Mouse (Mus musculus): ENCODE measurements around the gene Tpp1.
A peak's percentile ranks its signal among the peaks of the same experiment; 100 is the strongest.

Gene Tpp1

DNA sequence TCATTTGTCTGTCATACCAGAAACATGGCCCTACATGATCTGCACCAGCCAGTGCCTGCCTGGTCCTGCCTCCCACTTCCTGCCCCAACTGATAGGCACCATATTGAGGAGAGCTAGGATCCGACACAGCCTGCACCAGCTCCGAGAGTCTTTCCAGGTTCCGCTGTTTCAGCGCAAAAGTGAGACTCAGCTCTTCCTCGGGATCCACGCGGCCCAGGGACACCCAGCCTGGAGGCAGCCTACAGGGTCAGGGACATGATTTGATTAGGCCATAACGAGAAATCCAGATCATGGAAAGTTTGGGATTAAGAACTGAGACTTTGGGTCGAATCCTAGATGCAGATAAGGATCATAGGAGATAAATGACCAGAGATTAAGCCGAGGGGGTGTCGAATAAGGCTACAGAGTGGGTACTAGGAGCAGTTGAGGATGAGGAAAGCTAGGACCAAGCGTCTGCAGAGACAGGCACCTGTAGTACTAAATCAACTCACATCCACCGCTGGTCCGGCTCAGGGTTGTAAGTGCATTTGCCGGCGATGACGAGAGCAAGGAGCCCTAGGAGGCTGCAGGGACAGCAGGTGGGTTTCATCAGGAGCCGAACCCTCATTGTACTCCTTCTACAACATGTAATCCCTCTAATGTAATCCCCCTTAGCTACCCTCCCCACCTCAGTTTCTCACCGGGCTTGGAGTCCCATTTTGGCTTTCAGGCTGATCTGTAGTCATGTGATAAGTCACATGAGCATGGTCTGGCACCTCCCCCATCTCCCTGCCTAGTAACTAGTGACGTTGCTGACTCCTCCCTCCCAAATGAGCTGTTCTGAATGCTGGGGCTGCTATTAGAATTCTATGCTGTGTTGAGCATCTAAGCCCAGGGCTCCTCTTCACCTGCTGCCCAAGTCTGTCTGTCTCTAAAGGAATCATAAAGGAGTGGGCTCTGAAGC lies at the start of gene Tpp1:
Tpp1 (minus strand) TSS at position 745 of the 943 bp plus-strand sequence.
- peak; percentile 74 for DNase-seq (ENCODE audit: low spot score)

DNA sequence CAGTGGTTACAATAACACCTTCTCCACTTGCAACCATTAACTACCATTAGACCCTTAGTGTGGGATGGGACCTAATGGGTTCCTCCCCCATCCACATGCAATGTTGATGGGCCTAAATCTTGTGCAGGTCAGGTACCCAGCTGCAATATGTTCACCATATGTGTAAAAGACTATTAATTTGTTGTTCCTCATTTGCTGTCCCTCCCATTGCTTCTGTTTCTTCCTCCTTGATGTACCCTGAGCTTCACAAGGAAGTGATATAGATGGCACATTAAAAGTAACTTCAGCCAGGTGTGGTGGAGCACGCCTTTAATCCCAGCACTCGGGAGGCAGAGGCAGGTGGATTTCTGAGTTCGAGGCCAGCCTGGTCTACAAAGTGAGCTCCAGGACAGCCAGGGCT lies 44.9 kb upstream of the Tpp1 start:
- no peak for DNase-seq (ENCODE audit: low spot score)

DNA sequence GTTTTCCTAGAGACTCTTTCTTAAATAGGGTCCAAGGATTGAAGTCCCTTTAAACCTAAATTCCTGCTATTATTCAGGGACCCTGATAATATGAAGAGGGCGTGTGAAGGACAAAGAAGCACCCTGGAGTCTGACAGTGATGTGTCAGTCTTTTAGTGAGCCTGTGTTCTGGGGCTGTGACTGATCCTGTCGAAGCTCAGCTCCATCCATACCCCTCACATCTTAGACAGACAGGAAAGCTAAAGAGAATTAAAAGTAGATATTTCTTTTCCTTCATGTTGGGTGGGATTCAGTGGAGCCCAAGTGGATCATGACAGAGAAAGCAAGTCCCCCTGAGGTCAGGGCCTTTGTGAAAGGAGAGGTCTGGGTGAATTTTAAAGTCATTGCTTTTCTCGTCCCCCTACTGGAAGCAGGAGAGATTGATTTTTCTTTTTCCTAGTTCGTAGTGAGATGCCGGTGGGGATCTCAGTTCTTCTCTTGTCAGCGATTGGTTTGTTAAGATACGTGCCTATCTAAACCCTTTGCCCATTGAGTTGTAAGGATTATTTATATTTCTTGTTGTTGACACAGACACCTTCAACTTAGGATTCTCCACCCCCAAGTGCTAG lies 43.8 kb upstream of the Tpp1 start:
- no peak for DNase-seq (ENCODE audit: low spot score)

DNA sequence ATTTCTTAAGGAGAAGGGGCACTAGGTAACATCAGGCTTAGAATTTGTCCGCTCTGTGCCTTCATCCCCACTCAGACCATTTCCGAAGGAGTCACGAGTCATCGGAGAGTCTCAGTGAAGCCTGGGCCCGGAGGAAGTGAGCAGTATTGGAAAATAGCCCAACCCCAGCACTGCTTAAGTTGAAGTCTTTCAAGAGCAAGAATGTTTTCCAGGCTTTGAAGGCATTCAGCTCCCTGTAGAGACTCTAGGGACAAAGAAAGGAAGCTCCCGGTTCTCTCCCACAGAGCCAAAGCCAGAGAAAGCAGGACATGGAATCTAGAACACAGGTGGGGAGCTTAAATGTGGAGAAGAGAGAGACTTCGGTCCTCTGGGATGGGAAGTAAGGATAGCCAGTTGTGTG lies 41.7 kb upstream of the Tpp1 start:
- DNase-seq (ENCODE audit: low spot score), result no peak

DNA sequence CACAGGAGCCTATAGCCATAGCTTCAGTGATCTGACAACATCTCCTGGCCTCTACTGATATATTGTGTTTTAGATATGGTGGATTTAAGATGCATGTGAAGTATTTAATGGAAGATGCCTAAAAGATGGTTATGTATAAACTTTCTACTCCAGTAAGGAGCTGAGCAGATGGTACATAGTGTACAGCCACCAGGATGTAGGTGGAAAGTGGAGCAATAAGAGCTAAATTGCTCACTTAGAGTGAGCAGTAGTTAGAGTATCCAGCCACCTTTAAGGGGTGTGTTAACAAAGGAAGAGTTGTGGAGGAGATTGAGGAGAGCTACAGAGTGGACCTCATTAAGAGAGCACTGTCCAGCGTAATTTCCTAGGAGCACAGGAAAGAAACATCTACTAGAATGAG lies 39.1 kb upstream of the Tpp1 start:
- no peak for DNase-seq (ENCODE audit: low spot score)

DNA sequence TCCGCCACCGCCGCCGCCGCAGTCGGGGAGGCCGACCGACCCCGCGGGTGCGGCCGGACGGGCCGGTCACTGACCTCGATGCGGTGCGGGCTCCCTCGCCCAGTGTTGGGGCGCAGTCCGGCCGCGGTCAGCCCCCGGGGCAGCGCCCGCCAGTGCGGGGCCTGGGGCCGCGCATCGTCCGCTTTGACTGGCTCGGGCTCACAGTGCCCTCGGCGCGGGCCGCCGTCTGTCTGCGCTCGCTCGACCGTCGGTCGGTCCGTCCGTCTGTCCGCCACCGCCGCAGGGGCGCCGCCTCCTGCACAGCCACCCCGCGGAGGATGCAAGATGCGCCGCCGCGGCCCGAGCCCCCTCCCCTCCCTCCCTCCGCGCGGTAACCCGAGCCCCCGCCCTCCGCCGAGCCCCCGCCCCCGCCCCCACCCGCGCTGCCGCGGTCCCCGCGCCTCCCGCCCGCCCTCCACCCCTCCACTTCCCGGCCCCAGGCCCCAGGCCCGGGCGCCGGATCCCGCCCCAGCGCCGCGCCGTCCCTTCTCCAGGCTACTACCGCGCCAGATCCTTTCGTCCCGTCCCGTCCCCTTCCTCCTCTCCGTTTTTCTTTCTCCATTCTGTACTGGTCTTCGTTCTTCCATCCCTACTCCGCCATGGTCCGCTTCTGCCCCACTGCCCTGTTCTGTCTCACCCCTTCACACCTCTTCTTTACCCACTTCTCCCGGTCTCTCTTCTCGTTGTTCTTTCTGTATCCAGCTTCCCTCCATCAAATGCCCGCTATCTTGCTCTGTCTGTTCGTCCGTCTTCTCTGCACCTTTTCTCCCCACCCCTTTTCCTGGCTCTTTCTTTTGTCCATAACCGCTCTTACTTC lies 35.5 kb upstream of the Tpp1 start, which contains the start of gene Dchs1:
Dchs1 (minus strand) TSS at position 370 of the 856 bp plus-strand sequence.
- no peak for DNase-seq (ENCODE audit: low spot score)

DNA sequence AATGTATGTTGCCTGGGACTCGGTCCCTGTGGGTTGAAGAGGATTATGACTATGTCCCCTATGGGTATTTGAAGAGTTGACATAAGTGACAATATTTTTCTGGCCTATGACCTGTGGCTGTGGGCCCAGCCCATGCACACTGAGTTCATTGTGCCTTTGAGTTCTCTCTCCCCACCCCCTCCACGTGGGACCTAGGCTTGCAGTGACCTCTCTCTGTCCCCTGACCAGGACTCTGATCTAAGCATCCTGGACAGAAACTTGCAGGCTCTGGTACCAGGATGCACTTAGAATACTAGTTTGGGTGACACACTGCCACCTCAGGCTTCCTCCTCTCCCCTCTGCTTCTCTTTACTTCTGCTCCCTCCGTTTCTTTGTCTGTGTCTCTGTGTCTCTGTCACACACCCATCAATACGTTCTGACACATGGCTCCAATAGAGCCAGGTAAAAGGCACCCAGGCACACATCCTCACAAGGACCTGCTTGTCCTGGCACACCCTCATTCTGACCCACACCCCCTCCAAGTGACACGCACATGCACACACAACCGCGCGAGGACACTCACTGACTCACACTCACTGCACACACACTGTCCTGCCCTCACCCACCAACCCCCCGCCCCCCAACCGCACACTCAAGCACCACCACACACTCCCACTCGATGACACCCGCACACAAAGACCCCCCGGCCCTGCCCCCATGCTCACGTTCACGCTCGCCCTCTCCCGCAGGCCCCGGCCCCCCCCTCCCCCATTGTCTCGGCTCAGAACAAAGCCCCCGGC lies 34.7 kb upstream of the Tpp1 start:
- no peak for DNase-seq (ENCODE audit: low spot score)

DNA sequence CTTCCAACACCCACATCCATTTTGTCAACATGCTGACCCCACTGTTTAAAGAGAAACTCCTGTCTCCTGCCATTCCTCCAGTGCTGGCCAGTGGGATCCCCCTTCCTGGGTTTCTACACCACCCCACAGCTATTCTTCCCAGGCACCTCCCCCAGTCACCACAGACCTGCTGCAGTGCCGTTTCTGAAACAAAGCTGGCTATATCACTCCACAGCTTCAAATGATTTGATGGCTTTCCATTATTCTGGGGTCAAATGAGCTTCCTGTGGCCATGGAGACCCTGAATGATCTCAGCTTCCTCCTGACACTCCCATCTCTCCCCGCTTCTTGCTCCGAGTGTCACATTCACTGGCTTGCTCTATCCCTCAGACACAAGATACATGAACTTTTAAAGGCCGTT lies 32.5 kb upstream of the Tpp1 start:
- DNase-seq (ENCODE audit: low spot score), result no peak

DNA sequence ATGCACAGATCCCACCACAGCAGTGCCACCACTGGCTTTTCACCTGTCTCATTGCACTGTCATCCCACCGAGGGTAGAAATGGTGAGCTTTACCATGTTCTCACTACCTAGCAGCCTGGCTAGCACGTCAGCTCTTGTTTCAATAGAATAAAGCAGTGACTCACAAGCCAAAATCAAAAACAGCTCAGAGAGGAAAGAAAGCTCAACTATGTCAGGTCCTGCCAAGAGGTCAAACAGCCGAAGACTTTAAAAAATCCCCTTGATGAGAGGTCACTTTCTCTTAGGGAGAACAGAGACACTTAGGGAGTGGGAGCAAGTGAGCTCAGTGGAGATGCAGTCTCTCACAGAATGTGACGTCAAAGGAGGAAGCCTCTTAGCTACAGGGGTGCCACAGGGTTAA lies 31.8 kb upstream of the Tpp1 start:
- DNase-seq (ENCODE audit: low spot score), result no peak

DNA sequence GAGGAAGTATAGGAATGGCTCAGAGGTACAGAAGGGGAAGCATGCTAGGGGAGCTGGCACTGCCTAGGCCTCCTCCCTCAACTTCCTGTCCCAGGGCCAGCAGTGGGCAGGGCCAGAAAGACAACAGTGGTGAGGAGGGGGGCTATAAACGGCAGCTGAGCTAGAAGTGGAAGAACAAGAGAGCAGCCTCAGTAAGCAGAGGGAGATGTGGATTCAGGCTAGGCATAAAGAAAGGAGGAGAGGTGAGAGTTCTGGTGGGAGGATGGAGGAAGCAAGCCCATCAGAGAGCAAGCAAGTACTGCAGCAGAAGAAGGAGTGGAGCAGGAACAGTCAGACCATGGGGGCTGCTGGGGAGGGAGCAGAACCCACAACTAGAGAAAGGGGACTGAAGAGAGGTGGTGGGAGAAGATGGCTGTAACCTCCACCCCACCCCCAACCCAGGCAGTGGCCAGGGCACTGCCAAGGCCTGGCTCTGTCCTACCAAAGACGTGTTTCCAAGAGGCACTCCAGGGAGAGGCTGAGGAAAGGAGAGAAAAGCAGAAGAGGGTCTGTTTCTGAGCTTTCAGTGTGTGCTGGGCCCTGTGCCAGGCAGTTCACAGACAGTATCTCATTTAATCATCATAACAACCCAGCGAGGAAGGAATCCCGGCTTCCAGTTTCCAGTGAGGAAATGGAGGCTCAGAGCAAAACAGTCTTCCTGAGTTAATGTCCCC lies 26.7 kb upstream of the Tpp1 start:
- no peak for DNase-seq (ENCODE audit: low spot score)

DNA sequence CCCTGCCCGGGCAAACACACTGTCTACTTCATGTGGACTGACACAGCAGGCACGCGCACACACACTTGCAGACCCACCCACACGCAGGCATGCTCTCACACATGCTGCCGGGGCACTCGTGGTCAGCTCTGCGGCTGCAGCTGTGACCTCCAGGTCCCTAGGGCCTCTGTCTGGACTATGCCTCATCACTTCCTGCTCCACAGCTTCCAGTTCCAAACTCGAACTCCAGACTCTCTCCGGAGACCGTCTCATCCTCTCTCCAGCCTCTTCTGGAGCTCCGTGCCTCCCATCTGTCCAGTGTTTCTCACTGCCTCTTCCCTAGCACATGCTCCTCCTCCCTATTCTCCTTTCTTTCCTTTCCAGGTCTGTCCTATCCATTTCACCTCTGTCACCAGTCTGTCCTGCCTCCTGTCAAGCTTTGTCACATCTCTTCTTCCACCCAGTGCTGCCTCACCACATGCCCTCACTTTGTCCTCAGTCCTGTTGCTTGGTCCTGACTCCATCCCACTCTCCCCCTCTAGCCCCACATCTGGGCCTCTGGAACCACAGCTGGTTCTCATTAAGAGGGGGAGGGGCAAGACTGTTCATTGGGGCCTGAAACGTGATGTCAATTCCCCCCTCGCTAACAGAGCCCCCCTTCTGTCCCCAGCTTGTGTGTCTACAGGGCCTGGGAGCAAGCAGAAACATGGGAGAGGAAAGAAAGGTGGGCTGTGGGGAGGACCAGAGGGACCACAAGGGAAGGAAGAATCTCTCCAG lies 25.9 kb upstream of the Tpp1 start:
- DNase-seq (ENCODE audit: low spot score), result peak; percentile 54

DNA sequence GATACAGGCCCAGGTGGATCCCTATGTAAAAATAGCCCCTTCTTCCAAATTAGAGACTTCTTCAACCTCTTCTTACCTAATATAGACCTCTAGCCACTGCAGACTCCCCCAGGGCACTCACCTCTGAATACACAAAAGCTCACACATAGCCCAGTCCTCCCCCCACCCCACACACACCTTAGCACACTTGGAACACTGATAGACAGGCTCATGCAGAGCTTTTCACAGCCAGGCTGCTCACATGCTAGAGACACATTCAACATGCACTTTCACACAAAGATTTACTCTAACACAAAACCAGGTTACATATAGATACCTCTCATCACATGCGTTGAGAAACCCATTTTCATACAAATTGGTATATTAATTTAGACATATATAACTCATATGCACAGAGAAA lies 25.3 kb upstream of the Tpp1 start:
- DNase-seq (ENCODE audit: low spot score), result no peak

DNA sequence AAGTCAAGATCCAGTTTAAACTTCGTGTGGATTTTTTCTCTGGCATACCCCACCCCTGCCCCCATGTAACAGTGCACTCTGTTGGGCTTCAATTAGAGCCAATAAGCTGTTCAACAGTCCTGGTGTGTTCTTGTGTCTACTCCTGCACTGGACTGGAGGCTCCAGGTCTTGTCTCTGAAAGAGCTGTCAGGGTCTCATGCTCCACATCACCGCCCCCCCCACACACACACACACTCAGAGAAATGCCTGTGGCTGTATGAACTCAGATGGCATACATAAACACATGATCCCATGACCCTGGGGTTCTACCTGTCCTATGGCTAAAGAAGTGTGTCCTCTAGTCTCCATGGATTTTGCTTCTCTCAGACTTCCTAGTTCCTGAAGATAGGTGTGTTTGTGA lies 24.0 kb upstream of the Tpp1 start:
- DNase-seq (ENCODE audit: low spot score), result no peak

DNA sequence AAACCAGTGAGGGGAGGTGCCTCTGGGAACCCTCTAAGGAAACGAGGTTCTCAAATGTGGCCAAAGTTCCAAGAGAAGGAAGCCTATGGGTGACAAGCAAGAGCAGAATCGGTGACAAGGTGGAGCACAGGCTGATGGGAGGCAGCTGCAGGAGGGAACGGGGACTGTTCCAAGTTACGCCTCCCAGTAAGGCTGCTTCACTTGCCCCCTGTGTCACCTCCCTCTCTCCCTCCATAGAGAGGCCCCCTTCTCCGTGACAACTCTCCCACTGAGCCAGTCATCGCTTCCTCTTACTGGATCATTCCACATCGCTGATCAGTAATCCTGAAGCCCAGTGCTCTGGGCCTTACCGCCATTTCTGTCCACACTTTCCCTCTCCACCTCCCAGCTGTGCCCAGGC lies 22.6 kb upstream of the Tpp1 start:
- DNase-seq (ENCODE audit: low spot score), result no peak

DNA sequence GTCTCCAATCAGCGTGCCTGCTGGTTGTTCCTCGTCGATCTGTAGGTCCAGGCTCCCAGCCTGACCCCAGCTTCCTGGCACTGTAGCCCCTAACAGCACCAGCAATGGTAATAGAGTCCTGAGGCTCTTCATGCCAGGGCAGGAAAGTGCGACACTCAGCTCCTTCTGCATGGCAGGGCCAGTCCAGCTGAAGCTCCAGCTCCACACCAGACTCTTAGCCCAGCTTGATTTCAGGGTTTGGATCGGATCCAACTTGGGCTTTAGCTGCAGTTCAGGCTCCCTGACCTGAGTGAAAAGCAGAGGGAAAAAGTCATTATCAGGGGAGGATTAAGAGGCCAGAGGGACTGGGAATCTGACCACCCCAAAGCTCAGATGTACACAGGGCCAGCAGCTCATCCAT lies 21.0 kb upstream of the Tpp1 start:
- DNase-seq (ENCODE audit: low spot score), result no peak

DNA sequence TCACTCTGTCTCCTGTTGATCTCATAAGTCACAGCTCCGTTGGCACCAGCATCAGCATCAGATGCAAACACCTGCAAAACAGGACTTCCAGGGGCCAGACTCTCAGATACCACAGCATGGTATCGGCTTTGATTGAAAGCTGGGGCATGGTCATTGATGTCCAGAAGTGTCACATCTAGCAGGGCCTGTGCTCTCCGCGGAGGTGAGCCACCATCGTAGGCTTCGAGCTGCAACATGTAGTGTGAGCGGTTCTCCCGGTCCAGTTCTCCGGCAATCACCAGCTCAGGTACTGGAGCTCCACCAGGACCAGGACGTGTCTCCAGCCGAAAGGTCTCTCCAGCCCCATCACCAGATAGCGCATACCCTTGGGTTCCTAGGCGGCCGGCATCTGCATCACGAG lies 20.3 kb upstream of the Tpp1 start:
- no peak for DNase-seq (ENCODE audit: low spot score)

DNA sequence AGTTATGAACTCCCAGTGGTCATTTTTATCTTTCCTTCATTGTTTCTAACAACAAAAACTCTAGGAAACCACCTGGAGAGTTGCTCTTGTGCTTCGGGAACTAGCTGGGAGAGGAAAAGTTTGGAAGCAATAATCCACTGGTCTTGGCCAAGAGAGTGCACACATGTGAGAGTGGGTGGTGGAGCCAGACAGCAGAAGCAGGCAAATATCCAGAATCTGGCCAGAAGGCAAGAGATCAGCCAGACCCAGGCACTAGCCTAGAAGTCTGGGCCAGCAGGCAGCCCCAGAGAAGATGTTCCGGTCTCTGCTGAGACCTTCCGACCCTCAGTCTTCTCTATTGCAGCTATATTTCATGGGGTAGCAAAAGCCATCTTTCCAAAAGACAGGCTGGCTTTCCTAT lies 17.9 kb upstream of the Tpp1 start:
- DNase-seq (ENCODE audit: low spot score), result no peak

DNA sequence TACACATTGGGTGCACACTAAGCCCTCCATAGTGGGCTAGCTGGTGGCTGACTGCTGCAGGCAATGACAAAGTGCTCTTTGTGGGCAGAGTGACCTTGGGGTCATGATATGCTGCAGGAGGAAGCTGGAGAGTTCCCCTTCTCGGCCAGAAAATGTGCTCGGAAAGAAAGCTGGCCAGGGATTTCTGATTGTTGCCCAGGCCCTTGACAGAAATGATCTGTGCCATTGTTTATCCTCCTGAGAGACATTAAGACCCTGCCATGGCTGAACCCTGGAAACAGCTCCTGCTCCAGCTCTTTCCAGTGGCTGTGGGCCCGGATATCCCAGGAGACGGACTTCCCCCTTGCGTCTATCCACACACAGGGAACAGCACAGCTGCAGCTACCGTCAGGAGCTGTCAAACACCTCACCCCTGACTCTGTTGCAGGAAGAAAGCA lies 15.7 kb upstream of the Tpp1 start:
- no peak for DNase-seq (ENCODE audit: low spot score)

DNA sequence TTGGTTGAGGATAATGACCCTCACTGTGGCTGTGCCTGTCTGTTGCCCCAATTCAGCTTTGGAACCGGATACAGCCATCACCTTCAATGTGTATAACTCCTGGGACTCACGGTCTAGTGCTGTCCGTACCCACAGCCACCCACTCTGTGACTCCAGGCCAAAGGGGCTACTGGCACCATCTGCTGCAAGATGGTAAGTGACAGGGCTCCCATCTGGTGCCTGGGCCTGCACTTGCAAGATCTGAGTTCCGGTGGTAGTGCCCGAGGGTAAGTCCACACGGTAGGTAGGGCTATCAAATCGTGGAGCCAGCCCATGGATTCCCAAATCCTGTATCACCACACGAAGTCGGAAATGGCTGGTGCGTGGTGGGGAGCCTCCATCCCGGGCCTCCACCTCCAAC lies 12.3 kb upstream of the Tpp1 start:
- DNase-seq (ENCODE audit: low spot score), result no peak

DNA sequence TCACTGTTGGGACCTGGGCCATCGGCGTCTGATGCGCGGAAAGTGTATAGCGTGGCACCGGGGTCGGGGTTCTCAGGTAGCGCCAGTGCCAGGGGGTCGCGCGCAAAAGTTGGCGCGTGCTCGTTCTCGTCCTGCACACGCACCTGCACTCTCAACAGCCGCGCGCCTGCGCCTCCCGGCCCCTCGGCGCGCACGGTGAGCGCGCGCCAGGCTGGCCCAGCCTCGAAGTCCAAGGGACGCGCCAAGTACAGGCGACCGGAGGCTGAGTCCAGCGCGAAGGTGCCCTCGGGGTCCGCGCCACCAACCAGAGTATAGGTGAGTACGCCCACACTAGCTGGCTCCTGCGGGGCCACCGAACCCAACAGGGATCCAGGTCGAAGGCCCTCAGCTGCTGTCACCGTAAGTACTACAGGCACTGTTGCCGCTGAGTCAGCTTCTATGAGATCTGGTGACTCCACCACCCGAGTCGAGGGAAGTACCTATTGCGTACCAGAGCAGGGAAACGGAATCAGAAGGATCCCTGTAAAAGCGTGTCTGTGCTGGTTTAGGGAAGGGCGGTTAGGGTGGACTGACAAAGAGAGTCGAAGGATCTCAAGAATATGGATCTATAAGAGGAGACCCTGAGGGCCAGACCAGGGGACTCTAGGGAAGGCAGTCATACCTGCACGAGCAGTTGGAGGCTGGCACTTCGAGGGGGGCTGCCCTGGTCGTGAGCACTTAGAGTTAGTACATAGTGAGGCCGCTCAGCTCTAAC lies 10.7 kb upstream of the Tpp1 start:
- DNase-seq (ENCODE audit: low spot score), result no peak

Data from ovary, postnatal 10 days (tissue).